Comparison of ENCODE assay signal across 9 mouse cellular contexts in the genomic region with DNA sequence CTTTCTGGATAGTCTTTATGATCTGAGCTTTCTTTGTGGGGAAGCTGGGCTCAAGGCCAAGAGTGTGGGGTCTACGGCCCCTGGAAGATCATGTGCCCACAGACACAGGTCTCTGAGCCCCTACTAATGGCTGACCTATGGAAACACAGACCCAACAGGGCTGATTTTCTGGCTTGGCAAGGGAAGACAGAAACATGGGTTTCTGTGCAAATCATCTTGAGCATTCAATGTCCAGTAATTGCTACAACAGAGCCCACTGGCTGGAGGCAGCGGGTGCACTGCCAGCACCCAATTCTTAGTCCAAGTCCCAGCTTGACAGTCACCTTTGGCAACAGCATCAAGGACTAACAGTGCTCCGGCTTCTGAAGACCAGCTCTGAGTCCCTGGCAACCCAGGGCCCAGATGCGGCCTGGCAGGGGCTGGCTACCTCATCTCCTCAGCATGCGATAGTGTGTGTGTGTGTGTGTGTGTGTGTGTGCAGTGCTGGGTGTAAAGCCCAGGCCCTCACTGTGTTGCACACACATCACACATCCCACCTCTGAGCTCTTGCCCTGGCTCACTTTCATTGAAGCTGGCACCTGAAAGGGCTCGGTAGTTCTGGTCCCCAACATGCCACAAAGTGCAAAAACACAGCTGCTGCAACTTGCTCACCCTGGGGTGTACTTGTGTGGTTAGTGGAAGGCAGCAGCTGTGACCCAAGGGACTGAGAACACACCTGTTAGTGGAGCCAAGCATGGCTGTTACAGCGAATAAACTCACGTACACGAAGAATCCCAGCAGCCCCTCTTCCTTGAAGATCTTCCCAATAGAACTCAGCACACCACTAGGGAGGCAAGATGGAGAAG. TPM values are rescaled to one million over a fixed set of nuclear protein-coding genes. Genes with fewer than 3 reads are reported as not detected.
DNase-seq lines count a peak whose midpoint lies in the region; ATAC-seq and TF ChIP-seq lines count a peak whose summit lies in the region.
"Had no signal": no experiment of that assay in that cellular context is flagged by ENCODE, and none has a peak within 500 bp of the region (broad histone marks: within the 10 kb centered on the region; RNA-seq: fewer than 3 reads in every experiment).

No protein-coding gene starts in this region.

- no peak overlapping the region for H3K4me3 ChIP-seq in heart, embryonic 16.5 days (ENCODE audit: low read length)
- H3K4me3 ChIP-seq in neural tube, embryonic 13.5 days, result no peak overlapping the region
- H3K4me3 ChIP-seq in forebrain, postnatal 0 days (ENCODE audit: low read depth, low read length), result no peak overlapping the region

- no peaks in the 10 kb centered on the region for H3K9me3 ChIP-seq in heart, embryonic 16.5 days (replicated peaks; ENCODE audit: control insufficient read depth, low read length)
- H3K9me3 ChIP-seq in neural tube, embryonic 13.5 days, result no peaks in the 10 kb centered on the region
- H3K9me3 ChIP-seq in forebrain, postnatal 0 days (ENCODE audit: low read length), result no peaks in the 10 kb centered on the region

- intact Hi-C loops in heart, postnatal 10 days (cut with DNase I), result loop anchor here (2.0 kb wide), 1 partner anchor 37 kb away; no protein-coding TSS in a partner anchor

- WGBS in heart, embryonic 16.5 days, result 85% methylated on average over 9 of the region's 9 CpGs
- WGBS in neural tube, embryonic 13.5 days, result 78% methylated on average over 9 of the region's 9 CpGs
- 45% methylated on average over 9 of the region's 9 CpGs for WGBS in forebrain, postnatal 0 days

- no peak for DNase-seq in heart, postnatal 10 days
- DNase-seq in neural tube, embryonic 10.5 days (ENCODE audit: extremely low spot score, low spot score), result no peak
- DNase-seq in forebrain, postnatal 0 days, result peak; percentile 77
- DNase-seq in thymus, postnatal 0 days (ENCODE audit: low spot score), result peak; percentile 92
- DNase-seq in kidney, adult 9 months, result no peak
- DNase-seq in liver, result no peak
- DNase-seq: lung, adult 18-20 months had no signal

- no peak overlapping the region for H3K4me2 ChIP-seq in heart, embryonic 16.5 days (ENCODE audit: low read depth, low read length)
- no peak overlapping the region for H3K4me2 ChIP-seq in neural tube, embryonic 13.5 days
- H3K4me2 ChIP-seq in forebrain, postnatal 0 days (ENCODE audit: low read depth), result no peak overlapping the region

- H3K36me3 ChIP-seq in heart, embryonic 16.5 days (ENCODE audit: control insufficient read depth, insufficient read depth), result peaks cover 63% of the 10 kb centered on the region
- peaks cover 89% of the 10 kb centered on the region for H3K36me3 ChIP-seq in neural tube, embryonic 13.5 days
- peaks cover 80% of the 10 kb centered on the region for H3K36me3 ChIP-seq in forebrain, postnatal 0 days (ENCODE audit: insufficient read depth)

- no peaks in the 10 kb centered on the region for H3K27me3 ChIP-seq in heart, embryonic 16.5 days (ENCODE audit: control insufficient read depth, insufficient read depth, low read length)
- no peaks in the 10 kb centered on the region for H3K27me3 ChIP-seq in neural tube, embryonic 13.5 days
- no peaks in the 10 kb centered on the region for H3K27me3 ChIP-seq in forebrain, postnatal 0 days (ENCODE audit: insufficient read depth, low read length)

- H3K27ac ChIP-seq in heart, embryonic 16.5 days (ENCODE audit: low read length), result peak overlapping the region; percentile 74
- H3K27ac ChIP-seq in neural tube, embryonic 13.5 days (replicated peaks), result peak overlapping the region; percentile 67
- peak overlapping the region; percentile 45; the same call in 1 of the 2 replicates for H3K27ac ChIP-seq in forebrain, postnatal 0 days (ENCODE audit: low read depth, low read length)

- H3K9ac ChIP-seq in heart, embryonic 16.5 days (ENCODE audit: low read length), result no peak overlapping the region
- H3K9ac ChIP-seq in neural tube, embryonic 13.5 days, result no peak overlapping the region
- no peak overlapping the region for H3K9ac ChIP-seq in forebrain, postnatal 0 days

- TF ChIP-seq CTCF in forebrain, postnatal 0 days (IDR thresholded peaks at IDR 0.05; ENCODE audit: low read depth), result no peak

- ATAC-seq in heart, embryonic 16.5 days (replicated peaks; ENCODE audit: extremely low read depth, insufficient read depth, low FRiP score), result no peak
- ATAC-seq in neural tube, embryonic 13.5 days (ENCODE audit: low read depth), result no peak; the same call in 1 of the 2 replicates
- peak; percentile 72 for ATAC-seq in forebrain, postnatal 0 days

- H3K4me1 ChIP-seq in heart, embryonic 16.5 days (ENCODE audit: control insufficient read depth, insufficient read depth, low read length), result peaks cover 38% of the 10 kb centered on the region
- H3K4me1 ChIP-seq in neural tube, embryonic 13.5 days (replicated peaks), result peaks cover 47% of the 10 kb centered on the region
- peaks cover 7% of the 10 kb centered on the region; the same call in 1 of the 2 replicates for H3K4me1 ChIP-seq in forebrain, postnatal 0 days (ENCODE audit: insufficient read depth)

RNA-seq across cellular contexts. Expression of a gene that starts 9.5 kb away (rescaled TPM):
- 220 and 273 TPM in 2 replicates for polyA plus RNA-seq in heart, embryonic 16.5 days (2015; fragmentation: Nextera tagmentation; extraction: Ambion mirVana)
- 100 to 1,000 TPM; 345 to 350 TPM for total RNA-seq in heart, postnatal 10 days (2021)
- polyA plus RNA-seq in neural tube, embryonic 13.5 days (2015; fragmentation: Nextera tagmentation; extraction: Ambion mirVana), result 467 and 490 TPM in 2 replicates
- 556 and 595 TPM in 2 replicates for total RNA-seq in forebrain, postnatal 0 days (2014; rRNA removed)
- polyA plus RNA-seq in forebrain, postnatal 0 days (2015; fragmentation: Nextera tagmentation; extraction: Ambion mirVana), result 459 and 504 TPM in 2 replicates
- 144 and 154 TPM in 2 replicates for polyA plus RNA-seq in thymus, postnatal 0 days (2015; fragmentation: Nextera tagmentation; extraction: Ambion mirVana)

RNA-seq across cellular contexts. Expression of a gene that starts 20.7 kb away (rescaled TPM):
- 3.5 and 4.0 TPM in 2 replicates for polyA plus RNA-seq in heart, embryonic 16.5 days (2015; fragmentation: Nextera tagmentation; extraction: Ambion mirVana)
- total RNA-seq in heart, postnatal 10 days (2021), result 10 to 100 TPM; 26.9 to 33.9 TPM
- polyA plus RNA-seq in neural tube, embryonic 13.5 days (2015; fragmentation: Nextera tagmentation; extraction: Ambion mirVana), result 1.5 and 1.8 TPM in 2 replicates
- total RNA-seq in forebrain, postnatal 0 days (2014; rRNA removed), result 3.5 and 5.7 TPM in 2 replicates
- polyA plus RNA-seq in forebrain, postnatal 0 days (2015; fragmentation: Nextera tagmentation; extraction: Ambion mirVana), result 1.7 and 2.0 TPM in 2 replicates
- 3.7 and 4.4 TPM in 2 replicates for polyA plus RNA-seq in thymus, postnatal 0 days (2015; fragmentation: Nextera tagmentation; extraction: Ambion mirVana)

RNA-seq across cellular contexts. Expression of a gene that starts 22.5 kb away (rescaled TPM):
- 4.8 and 4.9 TPM in 2 replicates for polyA plus RNA-seq in heart, embryonic 16.5 days (2015; fragmentation: Nextera tagmentation; extraction: Ambion mirVana)
- total RNA-seq in heart, postnatal 10 days (2021), result 1 to 10 TPM; 2.5 to 2.6 TPM
- 3.7 and 4.2 TPM in 2 replicates for polyA plus RNA-seq in neural tube, embryonic 13.5 days (2015; fragmentation: Nextera tagmentation; extraction: Ambion mirVana)
- total RNA-seq in forebrain, postnatal 0 days (2014; rRNA removed), result 15.9 and 17.3 TPM in 2 replicates
- 9.2 and 14.1 TPM in 2 replicates for polyA plus RNA-seq in forebrain, postnatal 0 days (2015; fragmentation: Nextera tagmentation; extraction: Ambion mirVana)
- polyA plus RNA-seq in thymus, postnatal 0 days (2015; fragmentation: Nextera tagmentation; extraction: Ambion mirVana), result 6.8 and 7.2 TPM in 2 replicates

Comparison
In these comparisons a context has a peak if more than half of its experiments do, and no peak if none do; other contexts are left out.
1. DNase-seq: peak in forebrain, postnatal 0 days (single experiment) and thymus, postnatal 0 days (single experiment); none in heart, postnatal 10 days (0 of 2), neural tube, embryonic 10.5 days (single experiment), kidney, adult 9 months (single experiment) and liver (single experiment).
2. Peak in every context shown above with its lines, with median percentiles within 50 percentile points of each other: H3K27ac ChIP-seq.